Mouse (Mus musculus): ENCODE data around the gene Srrm1.

Gene Srrm1

DNA sequence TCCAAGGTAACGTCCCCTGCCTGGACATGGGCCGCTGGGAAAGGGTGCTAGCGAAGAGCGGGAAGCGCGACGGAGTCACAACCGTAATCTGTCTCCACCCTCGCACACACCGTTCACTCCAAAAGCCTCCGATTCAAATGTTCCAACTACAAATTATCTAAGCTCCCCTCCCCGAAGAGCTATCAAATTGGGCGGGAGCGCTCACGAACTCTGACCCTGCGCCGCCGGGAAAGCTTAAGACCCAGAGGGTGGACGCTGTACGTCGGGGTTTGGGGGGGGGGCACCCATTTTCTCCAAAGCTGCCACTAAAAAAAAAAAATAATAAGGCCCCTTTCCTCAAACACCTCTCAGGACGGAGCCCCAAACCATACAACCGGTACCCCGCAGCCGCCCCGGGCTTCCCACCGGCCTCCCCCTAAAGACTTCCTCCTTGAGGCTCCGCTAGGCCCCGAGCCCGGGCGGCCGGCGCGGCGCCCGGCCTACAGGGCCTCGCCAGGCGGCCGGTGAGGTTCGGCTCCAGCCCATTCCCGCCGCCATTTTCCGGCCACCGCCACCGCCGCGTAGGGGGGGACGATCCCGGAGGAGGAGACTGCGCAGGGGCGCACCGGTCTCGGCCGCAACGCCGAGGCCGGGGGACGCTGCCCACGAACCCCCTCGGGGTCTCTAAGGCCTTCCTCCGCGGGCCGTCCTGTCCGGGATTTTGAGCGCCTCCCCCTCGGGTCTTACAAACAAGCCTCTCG, 625 bp downstream of the Srrm1 start:
- peak in 1 of 2 experiments; percentile 67 for DNase-seq

GRCm38 (mm10) chr4:135337376-135337942, 15.7 kb downstream of the Srrm1 start:
- DNase-seq, result no peak

DNA sequence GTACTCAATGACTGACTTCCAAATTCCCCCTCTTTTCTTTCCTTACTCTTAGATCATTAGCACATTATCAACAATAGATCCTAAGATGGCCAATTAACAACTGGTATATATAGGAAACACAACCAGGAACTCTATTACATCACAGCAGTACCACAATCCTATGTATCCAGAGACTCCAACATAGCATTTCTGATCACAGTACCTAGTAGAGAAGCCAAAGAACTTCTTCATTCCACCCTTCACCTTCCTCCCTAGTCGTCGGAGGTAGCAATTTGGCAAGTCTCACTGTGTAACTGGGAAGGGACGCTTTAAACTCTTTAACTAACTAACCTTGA, 17.1 kb downstream of the Srrm1 start:
- DNase-seq, result no peak

DNA sequence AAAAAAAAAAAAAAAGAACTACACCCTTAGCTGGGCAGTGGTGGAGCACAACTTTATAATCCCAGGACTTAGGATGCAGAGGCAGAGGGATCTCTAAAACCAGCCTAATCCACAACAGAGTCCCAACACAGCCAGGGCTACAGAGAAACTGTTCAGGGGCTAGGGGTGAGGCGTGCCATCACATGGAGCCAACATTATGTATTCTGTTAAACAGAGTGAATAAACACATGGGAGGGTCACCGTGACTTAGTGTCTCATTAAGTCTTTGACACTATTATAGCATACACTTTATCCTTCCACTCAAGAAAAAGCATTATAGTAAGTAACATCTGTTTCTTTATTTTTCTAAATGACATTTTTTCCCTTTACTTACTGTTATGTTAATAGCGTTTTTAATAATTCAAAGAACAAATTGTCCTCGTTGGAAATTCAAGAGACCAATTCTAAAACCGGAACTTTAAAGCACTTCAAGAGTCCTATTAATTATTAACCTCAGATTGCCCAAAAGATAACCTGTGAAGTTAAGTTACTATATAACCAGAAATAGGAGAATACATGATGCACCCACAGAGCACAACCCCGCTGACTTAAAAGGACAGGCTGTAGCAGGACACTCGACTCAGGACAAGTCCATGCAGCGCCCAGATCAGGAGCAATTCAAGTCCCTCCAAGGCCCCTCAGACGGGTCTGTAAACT, 17.6 kb downstream of the Srrm1 start:
- no peak for DNase-seq

DNA sequence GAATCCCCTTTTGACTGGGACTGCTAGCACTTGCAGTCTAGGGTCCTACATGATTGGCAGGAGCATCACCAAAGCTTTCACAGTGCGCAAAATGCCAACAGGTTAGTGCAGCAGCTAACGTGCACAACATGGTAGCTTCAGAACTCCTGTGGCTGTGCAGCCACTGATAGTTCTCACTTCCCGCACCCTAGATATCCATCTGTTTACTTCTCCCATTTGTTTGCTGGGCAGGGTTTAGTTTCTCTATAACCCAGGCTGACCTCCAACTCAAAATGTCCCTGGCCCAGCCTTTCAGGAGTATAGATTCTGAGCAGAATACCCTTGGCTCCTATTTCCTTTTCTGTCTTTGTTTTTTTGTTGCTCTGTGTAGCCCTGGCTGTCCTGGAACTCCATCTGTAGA, 26.7 kb downstream of the Srrm1 start:
- DNase-seq, result no peak

- DNase-seq, result no peak
Observed at GRCm38 (mm10) chr4:135326046-135326445, 27.1 kb downstream of the Srrm1 start.

DNA sequence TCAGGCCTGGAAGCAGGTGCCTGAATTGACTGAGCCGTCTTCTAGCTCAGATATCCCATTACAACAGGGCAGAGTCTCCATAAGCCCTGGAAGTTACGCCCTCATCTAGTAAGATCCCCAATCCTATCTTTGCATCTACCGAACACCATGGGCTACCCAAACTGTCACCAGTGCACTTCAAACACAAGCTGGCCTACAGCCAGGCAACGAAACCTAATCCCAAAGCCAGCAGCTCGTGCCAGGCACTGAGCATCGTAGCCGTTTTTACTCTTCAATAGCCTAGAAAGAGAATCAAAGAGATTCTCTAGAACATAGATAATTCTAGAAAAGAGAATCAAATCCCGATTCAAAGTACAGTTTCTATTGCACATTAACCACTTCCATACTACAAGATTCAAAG, 30.1 kb downstream of the Srrm1 start:
- DNase-seq, result peak; percentile 24 to 41

DNA sequence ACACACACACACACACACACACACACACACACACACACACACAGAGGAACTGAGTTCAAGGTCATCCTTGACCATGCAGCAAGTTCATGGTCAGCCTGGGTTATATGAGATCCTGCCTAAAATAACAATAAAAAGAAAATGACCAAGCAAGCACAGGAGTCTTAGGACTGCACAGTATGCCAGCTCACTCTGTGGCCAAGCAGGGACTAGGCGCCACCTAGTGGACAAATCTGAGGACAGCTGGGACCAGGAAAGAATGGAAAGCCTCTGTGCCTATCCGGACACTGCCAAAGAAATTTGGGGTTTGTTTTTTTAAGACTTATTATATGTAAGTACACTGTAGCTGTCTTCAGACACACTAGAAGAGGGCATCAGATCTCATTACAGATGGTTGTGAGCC, 35.2 kb downstream of the Srrm1 start:
- DNase-seq, result peak; percentile 83 to 89

GRCm38 (mm10) chr4:135317539-135317938, 35.6 kb downstream of the Srrm1 start:
- peak; percentile 38 to 42 for DNase-seq

GRCm38 (mm10) chr4:135315287-135315686, 37.8 kb downstream of the Srrm1 start:
- DNase-seq, result no peak

- DNase-seq, result no peak
Observed at GRCm38 (mm10) chr4:135314419-135314832, 38.7 kb downstream of the Srrm1 start.

GRCm38 (mm10) chr4:135313761-135314241, 39.3 kb downstream of the Srrm1 start:
- DNase-seq, result no peak

DNA sequence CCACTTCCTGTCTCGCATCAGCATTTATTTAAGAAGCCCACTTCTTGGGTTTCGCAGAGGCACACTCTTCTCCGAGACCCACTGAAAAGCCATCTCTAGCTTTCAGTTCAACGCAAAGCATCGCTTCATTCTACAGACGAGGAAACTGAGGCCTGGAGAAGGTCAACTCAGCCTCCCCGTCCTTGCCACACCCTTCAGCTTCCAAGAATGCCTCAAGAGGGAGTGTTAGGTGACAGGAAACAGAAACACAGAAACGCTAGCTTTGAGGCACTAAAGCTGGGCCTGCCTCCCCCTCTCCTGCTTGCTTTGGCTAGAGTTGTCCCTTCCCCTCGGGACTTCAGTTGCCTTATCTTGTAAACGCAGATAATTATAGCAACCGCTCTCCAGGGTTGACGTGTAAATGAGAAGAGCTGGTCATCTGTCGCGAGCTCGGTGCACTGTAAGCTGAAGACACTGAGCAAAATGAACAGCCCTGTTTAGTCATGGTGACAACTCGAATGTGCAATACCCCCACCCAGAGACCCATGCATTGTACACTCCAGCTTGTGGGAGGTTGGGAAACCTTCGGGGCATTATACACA, 39.9 kb downstream of the Srrm1 start:
- no peak for DNase-seq

DNA sequence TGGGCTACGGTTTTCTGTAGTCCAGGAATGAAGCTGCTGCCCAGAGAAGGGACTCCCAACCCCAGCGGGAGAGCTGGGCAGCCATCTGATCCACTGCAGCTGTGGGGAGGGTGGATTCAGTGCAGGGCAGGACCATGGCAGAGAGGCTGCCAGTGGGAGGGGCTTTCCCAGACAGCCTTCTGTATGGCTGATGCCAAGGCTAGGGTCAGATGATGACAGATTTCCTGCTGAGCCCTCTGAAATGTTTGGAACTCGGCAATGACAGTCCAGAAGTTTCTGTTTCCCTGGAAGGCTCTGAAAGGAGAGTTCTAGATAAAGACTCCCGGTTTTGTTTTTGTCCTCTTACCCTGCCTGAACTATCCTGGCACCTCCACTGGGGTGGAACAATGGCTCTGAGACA, 40.4 kb downstream of the Srrm1 start:
- DNase-seq, result peak; percentile 63 to 75

- no peak for DNase-seq
Observed at GRCm38 (mm10) chr4:135310371-135310770, 42.8 kb downstream of the Srrm1 start.

DNA sequence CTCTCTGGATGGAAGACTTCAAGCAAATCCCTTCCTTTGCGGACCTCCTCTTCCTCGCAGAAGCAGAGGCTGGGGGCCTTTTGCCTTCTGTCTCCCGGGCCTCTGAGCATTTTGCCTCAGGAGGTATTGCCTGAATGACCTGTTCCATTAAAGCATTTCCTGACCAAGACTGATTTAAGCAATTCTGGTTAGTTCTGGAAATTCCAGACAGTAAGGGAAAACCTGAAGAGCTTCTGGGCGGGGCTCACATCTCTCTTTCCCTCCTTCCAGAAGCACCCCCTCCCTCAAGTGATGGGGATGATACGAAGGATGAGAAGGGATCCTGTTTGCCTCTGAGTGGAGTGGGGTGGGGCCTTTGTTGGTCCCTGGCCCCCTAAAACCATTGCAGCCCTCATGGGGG, 43.4 kb downstream of the Srrm1 start:
- DNase-seq, result no peak

GRCm38 (mm10) chr4:135309112-135309659, 43.9 kb downstream of the Srrm1 start:
- no peak for DNase-seq

DNA sequence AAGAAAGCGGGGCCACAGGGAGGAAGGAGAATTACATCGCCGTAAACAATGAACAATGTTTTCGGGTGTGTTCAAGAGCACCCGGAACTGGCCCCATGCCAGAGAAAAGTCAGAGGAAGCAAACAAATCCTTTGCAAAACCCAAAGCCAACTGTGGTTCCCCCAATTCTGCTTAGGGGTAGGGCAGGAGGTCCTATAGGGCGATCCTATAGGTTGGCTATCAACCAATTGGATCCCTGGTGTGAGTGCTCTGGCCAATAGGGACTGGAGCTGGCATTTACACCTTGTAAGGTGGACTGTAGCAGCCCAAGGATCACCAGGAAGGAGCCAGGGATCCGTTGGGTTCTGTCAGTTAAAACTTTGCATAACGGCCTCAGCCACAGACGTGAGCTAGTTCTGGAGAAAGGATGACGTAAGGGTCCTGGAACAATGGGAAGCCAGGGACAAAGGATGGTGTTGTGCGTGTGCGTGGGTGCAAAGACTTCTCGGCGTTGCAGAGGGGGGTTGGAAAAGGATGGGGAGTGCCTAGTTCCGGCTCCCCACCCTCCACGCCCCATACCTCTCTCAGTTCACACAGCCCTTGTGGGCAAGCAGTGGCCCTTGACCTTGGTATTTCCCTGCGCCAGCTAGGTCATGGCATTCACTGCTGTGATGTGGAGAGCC, 46.0 kb downstream of the Srrm1 start:
- DNase-seq, result peak in 1 of 2 experiments; percentile 18

DNA sequence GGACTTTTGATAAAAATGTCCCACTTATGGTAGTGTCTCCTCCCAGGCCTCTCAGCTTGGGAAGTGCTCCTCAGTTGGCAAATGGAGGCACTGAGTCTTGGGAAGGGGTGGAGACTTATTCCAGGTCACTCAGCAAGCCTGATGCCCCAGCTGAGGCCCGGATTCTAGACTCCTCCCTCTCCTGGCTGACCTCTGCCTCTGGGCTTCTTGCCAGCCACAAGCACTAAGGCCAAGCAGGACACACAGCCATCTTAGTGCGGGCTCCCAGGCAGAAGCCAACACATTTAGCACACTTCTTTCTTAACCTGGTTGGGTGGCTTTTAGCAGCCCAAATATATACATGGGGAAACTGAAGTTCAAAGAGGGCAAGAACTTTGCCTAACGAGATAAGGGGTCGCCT, 46.6 kb downstream of the Srrm1 start:
- DNase-seq, result peak; percentile 40 to 54

DNA sequence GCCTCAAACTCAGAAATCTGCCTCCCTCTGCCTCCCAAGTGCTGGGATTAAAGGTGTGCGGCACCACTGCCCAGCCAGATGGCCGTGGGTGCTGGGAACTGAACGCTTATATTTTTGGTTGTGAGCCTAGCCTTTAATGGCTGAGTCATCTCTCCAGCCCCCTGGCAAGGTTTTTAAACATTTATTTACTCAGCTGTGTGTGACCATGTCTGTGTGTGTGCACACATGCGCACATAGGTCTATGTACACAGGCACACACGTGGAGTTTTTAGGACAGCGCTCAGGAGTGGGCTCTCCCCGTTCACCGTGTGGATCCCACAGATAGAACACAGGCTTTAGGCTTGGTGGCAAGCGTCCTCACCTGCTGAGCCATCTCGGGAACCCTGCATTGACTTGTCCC, 50.9 kb downstream of the Srrm1 start:
- no peak for DNase-seq

GRCm38 (mm10) chr4:135301166-135301565, 52.0 kb downstream of the Srrm1 start:
- no peak for DNase-seq

GRCm38 (mm10) chr4:135300248-135301041, 52.7 kb downstream of the Srrm1 start:
- DNase-seq, result no peak

Data from cerebellum, postnatal 10 days (tissue).